In the genomic region with DNA sequence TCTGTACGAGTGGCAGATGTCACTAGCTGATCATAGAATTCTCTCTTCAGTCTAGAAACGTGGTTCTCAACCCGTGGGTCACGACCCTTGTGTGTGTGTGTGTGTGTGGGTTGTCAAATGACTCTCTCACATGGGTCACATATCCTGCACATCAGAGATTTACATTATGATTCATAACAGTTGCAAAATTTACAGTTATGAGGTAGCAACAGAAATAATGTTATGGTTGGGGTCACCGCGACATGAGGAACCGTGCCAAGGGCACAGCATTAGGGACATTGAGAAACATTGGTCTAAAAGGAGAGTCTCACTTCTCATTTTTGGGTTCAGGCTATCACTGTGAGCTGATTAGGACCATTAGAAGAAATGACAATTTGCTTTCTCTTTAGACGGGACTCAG, we compare ENCODE assay signal across 33 mouse cellular contexts. TPM values are rescaled to one million over a fixed set of nuclear protein-coding genes. Genes with fewer than 3 reads are reported as not detected.
DNase-seq lines count a peak whose midpoint lies in the region; ATAC-seq and TF ChIP-seq lines count a peak whose summit lies in the region.
"Had no signal": no experiment of that assay in that cellular context is flagged by ENCODE, and none has a peak within 500 bp of the region (broad histone marks: within the 10 kb centered on the region; RNA-seq: fewer than 3 reads in every experiment).

No protein-coding gene starts in this region.

- H3K4me2 ChIP-seq in lung, postnatal 0 days (replicated peaks; ENCODE audit: low read depth, low read length) = no peak overlapping the region
- H3K4me2 ChIP-seq: embryonic facial prominence, embryonic 12.5 days; forebrain, embryonic 15.5 days; hindbrain, embryonic 15.5 days; liver, embryonic 15.5 days; midbrain, embryonic 15.5 days; neural tube, embryonic 13.5 days had no signal

- no peaks in the 10 kb centered on the region for H3K36me3 ChIP-seq in lung, postnatal 0 days (ENCODE audit: insufficient read depth, low read length)
- H3K36me3 ChIP-seq in splenic B cell, adult 2 months (ENCODE audit: control insufficient read depth, insufficient read depth, low read length, poor library complexity, severe bottlenecking) = no peaks in the 10 kb centered on the region
- H3K36me3 ChIP-seq: embryonic facial prominence, embryonic 12.5 days; forebrain, embryonic 15.5 days; hindbrain, embryonic 10.5 days; hindbrain, embryonic 15.5 days; liver, embryonic 15.5 days; midbrain, embryonic 10.5 days; midbrain, embryonic 15.5 days; neural tube, embryonic 13.5 days had no signal

- DNase-seq in lung, postnatal 0 days (ENCODE audit: low spot score) = peak; percentile 58
- DNase-seq in lung, adult 2 months = no peak
- DNase-seq in splenic B cell, adult 2 months (ENCODE audit: low read depth, low spot score) = peak; percentile 54
- DNase-seq in gastrocnemius, postnatal 4 days (ENCODE audit: low spot score in 2 of 2) = no peak
- DNase-seq in urinary bladder, postnatal 10 days (ENCODE audit: low spot score) = no peak
- DNase-seq: adrenal gland, adult 2 months; adrenal gland, postnatal 36 days; cerebellum, adult 2 months; cerebellum, postnatal 36 days; embryo, embryonic 11 days; gastrocnemius, adult 2 months; gastrocnemius, postnatal 36 days; heart, postnatal 14 days; kidney, adult 11 months; kidney, postnatal 25 days; liver; lung, postnatal 36 days had no signal

- peak; percentile 46; the same call in 1 of the 2 replicates for TF ChIP-seq EP300 in lung, postnatal 0 days (IDR thresholded peaks at IDR 0.05)

- no peak overlapping the region for H3K4me3 ChIP-seq in lung, postnatal 0 days (ENCODE audit: low read depth, low read length)
- H3K4me3 ChIP-seq in lung, adult 2 months (replicated peaks; ENCODE audit: extremely low read depth, low read depth, low read length) = no peak overlapping the region
- no peak overlapping the region; the same call in 1 of the 2 replicates for H3K4me3 ChIP-seq in bone marrow macrophage, adult 2 months (ENCODE audit: insufficient read depth, low read length)
- H3K4me3 ChIP-seq: embryonic facial prominence, embryonic 12.5 days; forebrain, embryonic 15.5 days; gastrocnemius, adult 2 months; hindbrain, embryonic 10.5 days; hindbrain, embryonic 15.5 days; liver, embryonic 15.5 days; midbrain, embryonic 10.5 days; midbrain, embryonic 15.5 days; myocyte; neural tube, embryonic 13.5 days had no signal

- peak; percentile 37 for ATAC-seq in lung, postnatal 0 days
- peak; percentile 85 for ATAC-seq in megakaryocyte, adult 5-6 weeks (ENCODE audit: poor library complexity, severe bottlenecking)
- no peak for ATAC-seq in activated CD4-positive, CD25-positive, alpha-beta regulatory T cell, adult 4 months
- ATAC-seq: forebrain, embryonic 15.5 days; inflammation-experienced regulatory T-cells, adult 6 months; midbrain, embryonic 15.5 days had no signal

- H3K9ac ChIP-seq in lung, postnatal 0 days (replicated peaks; ENCODE audit: low read depth) = no peak overlapping the region
- H3K9ac ChIP-seq: embryonic facial prominence, embryonic 12.5 days; forebrain, embryonic 15.5 days; hindbrain, embryonic 15.5 days; liver, embryonic 15.5 days; midbrain, embryonic 15.5 days; neural tube, embryonic 13.5 days had no signal

- no peaks in the 10 kb centered on the region for H3K4me1 ChIP-seq in lung, postnatal 0 days (ENCODE audit: insufficient read depth, low read depth, low read length)
- 0 out of 2 replicates have a peak, but pooled peaks cover under 1% of the 10 kb centered on the region for H3K4me1 ChIP-seq in lung, adult 2 months (ENCODE audit: control insufficient read depth, insufficient read depth, low read length)
- H3K4me1 ChIP-seq in bone marrow macrophage, adult 2 months (ENCODE audit: control insufficient read depth, insufficient read depth, low read length) = peaks cover 56% of the 10 kb centered on the region

- H3K27me3 ChIP-seq in lung, postnatal 0 days (replicated peaks; ENCODE audit: insufficient read depth, low read length) = no peaks in the 10 kb centered on the region
- H3K27me3 ChIP-seq in splenic B cell, adult 2 months (ENCODE audit: control insufficient read depth, insufficient read depth, low read length, poor library complexity, severe bottlenecking) = no peaks in the 10 kb centered on the region
- H3K27me3 ChIP-seq: embryonic facial prominence, embryonic 12.5 days; forebrain, embryonic 15.5 days; hindbrain, embryonic 15.5 days; midbrain, embryonic 15.5 days; neural tube, embryonic 13.5 days had no signal

- H3K27ac ChIP-seq in lung, postnatal 0 days (ENCODE audit: low read length) = no peak overlapping the region
- H3K27ac ChIP-seq in bone marrow macrophage, adult 2 months (ENCODE audit: insufficient read depth, low read depth, low read length) = peak overlapping the region; percentile 89
- H3K27ac ChIP-seq: embryonic facial prominence, embryonic 12.5 days; forebrain, embryonic 15.5 days; gastrocnemius, adult 2 months; hindbrain, embryonic 10.5 days; hindbrain, embryonic 15.5 days; liver, embryonic 15.5 days; midbrain, embryonic 10.5 days; midbrain, embryonic 15.5 days; neural tube, embryonic 13.5 days had no signal

- no peak for TF ChIP-seq CTCF in lung, postnatal 0 days (IDR thresholded peaks at IDR 0.05)
- no peak for TF ChIP-seq CTCF in lung, adult 2 months (IDR thresholded peaks at IDR 0.05; ENCODE audit: insufficient read depth, low read length)
- TF ChIP-seq CTCF in bone marrow macrophage, adult 2 months (IDR thresholded peaks at IDR 0.05; ENCODE audit: low read depth, low read length) = no peak

- H3K9me3 ChIP-seq in lung, postnatal 0 days (ENCODE audit: low read length) = no peaks in the 10 kb centered on the region
- H3K9me3 ChIP-seq: embryonic facial prominence, embryonic 12.5 days; forebrain, embryonic 15.5 days; hindbrain, embryonic 10.5 days; hindbrain, embryonic 15.5 days; liver, embryonic 15.5 days; midbrain, embryonic 10.5 days; midbrain, embryonic 15.5 days; neural tube, embryonic 13.5 days had no signal

- 56% methylated on average over 8 of the region's 8 CpGs for WGBS in lung, postnatal 0 days
- WGBS in lung, adult 2 months = 61% methylated on average over 8 of the region's 8 CpGs

- no peak for TF ChIP-seq POLR2A in lung, adult 2 months (IDR thresholded peaks at IDR 0.05; ENCODE audit: borderline replicate concordance, extremely low read depth, low read depth, low read length)
- no peak for TF ChIP-seq POLR2A in bone marrow macrophage, adult 2 months (IDR thresholded peaks at IDR 0.05; ENCODE audit: borderline replicate concordance, low read depth, low read length)

RNA-seq across cellular contexts. Expression of a gene that starts 24.3 kb away (rescaled TPM):
- polyA plus RNA-seq in lung, postnatal 0 days (2015; fragmentation: Nextera tagmentation; extraction: Ambion mirVana) = not detected in 2 replicates
- not detected in 2 replicates for polyA plus RNA-seq in lung, adult 2 months (2012; rRNA removed)
- not detected in 2 replicates for polyA plus RNA-seq in bone marrow macrophage, adult 2 months (2012; ENCODE audit: insufficient read depth, insufficient read length, missing spikeins)
- total RNA-seq in megakaryocyte, adult 5-6 weeks (2015) = not detected in 2 replicates
- not detected in 2 replicates for total RNA-seq in megakaryocyte, adult 5-6 weeks (2017)
- not detected for total RNA-seq in gastrocnemius, postnatal 4 days (2021)
- polyA plus RNA-seq in activated CD4-positive, CD25-positive, alpha-beta regulatory T cell, adult 4 months (2017; shearing (Covaris generic)) = not detected
- total RNA-seq: adrenal gland, adult 2 months; adrenal gland, postnatal 36 days; gastrocnemius, postnatal 36 days; layer of hippocampus, adult 18-20 months; layer of hippocampus, postnatal 10 days had no signal
- polyA plus RNA-seq: adrenal gland, adult 2 months; forebrain, embryonic 15.5 days; inflammation-experienced regulatory T-cells, adult 6 months; limb, embryonic 11.5 days; liver, embryonic 15.5 days; neural tube, embryonic 13.5 days had no signal

Comparison
In these comparisons a context has a peak if more than half of its experiments do, and no peak if none do; other contexts are left out.
1. DNase-seq: peak in lung, postnatal 0 days (single experiment) and splenic B cell, adult 2 months (single experiment); none in lung, adult 2 months (single experiment), gastrocnemius, postnatal 4 days (0 of 2) and urinary bladder, postnatal 10 days (single experiment).